Mouse (Mus musculus): ENCODE measurements around the gene Drosha.

- TF ChIP-seq CTCF (IDR thresholded peaks at IDR 0.05; ENCODE audit: low read depth, low read length) (no peak), POLR2A (IDR thresholded peaks at IDR 0.05; ENCODE audit: borderline replicate concordance, low read depth, low read length) (no peak)
Measured at GRCm38 (mm10) chr15:12878581-12878980, 54.0 kb downstream of the Drosha start.

Data from bone marrow macrophage, adult 2 months (primary cell).